Mouse (Mus musculus) olfactory bulb, adult 2 months (tissue): ENCODE results near the gene Kcnj4. TPM values are rescaled to one million over a fixed set of nuclear protein-coding genes. Genes with fewer than 3 reads are reported as not detected.

Experiments used
- H3K27ac ChIP-seq: fragments of 200-500 bp; 2 replicates; pipeline ENCODE4 v1.5.1; 2012; ENCODE audit warnings: low read depth, low read length; ENCODE audit not compliant: insufficient read depth
- H3K4me1 ChIP-seq: fragments of 200-500 bp; 2 replicates; pipeline ENCODE4 v1.6.1; 2012; ENCODE audit warnings: low read length; ENCODE audit not compliant: control insufficient read depth, insufficient read depth
- H3K4me3 ChIP-seq: fragments of 200-500 bp; 2 replicates; pipeline ENCODE4 v1.5.1; 2012; ENCODE audit warnings: mild to moderate bottlenecking, low read depth, low read length, moderate library complexity; ENCODE audit not compliant: insufficient read depth
- CTCF ChIP-seq: fragments of 200-500 bp; IDR thresholded peaks from 2 replicates; pipeline ENCODE4 v1.5.1; 2012; ENCODE audit warnings: low read depth, mild to moderate bottlenecking, low read length, moderate library complexity; ENCODE audit not compliant: insufficient read depth
- POLR2A ChIP-seq: fragments of 200-500 bp; IDR thresholded peaks from 2 replicates; pipeline ENCODE4 v1.6.1; 2012; ENCODE audit warnings: mild to moderate bottlenecking, low read depth, low read length, moderate library complexity; ENCODE audit not compliant: insufficient read depth
- WGBS: fragments of 180-500 bp; shearing (Covaris S2); methylation state at CpG from one replicate; pipeline ENCODE4 v1.1.7; 2018; 5-methylcytosine and 5-hydroxymethylcytosine counted together
- polyA plus RNA-seq: library from polyadenylated mRNA; stranded (reverse); fragments of >200 nt; gene quantifications from 2 replicates; pipeline ENCODE4 v1.2.4, GENCODE M21; 2012; ENCODE audit warnings: low replicate concordance; ENCODE audit not compliant: missing spikeins, insufficient read depth, insufficient read length

The Kcnj4 gene
- polyA plus RNA-seq, 1 experiment, result 142 TPM

DNA sequence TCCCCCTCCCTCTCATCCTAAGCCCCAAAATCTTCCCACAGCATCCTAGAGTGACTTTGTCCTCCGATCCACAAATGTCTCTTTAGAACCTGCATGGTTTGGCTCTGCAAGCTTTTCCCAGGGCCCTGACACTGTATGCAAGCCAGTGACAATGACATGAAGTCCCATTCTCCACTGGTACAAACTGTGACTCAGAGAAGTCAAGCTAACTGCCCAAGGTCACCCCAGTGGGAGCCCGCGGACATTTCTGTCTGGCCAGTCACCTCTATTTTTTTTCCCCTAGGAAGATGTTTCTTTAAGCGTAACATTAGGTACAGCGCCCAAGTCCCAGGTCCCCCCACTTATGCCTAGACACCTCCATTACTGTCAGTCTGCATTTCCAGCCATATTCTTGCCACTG is 1.6 kb downstream of the Kcnj4 start:
- Histone ChIP-seq H3K27ac (peak overlapping the region; percentile 91), H3K4me1 (peaks cover 60% of the 10 kb centered on the region), H3K4me3 (peak overlapping the region; percentile 60)
- TF ChIP-seq POLR2A (no peak), CTCF (no peak)
- WGBS, result 30% methylated on average over 5 of the region's 5 CpGs

DNA sequence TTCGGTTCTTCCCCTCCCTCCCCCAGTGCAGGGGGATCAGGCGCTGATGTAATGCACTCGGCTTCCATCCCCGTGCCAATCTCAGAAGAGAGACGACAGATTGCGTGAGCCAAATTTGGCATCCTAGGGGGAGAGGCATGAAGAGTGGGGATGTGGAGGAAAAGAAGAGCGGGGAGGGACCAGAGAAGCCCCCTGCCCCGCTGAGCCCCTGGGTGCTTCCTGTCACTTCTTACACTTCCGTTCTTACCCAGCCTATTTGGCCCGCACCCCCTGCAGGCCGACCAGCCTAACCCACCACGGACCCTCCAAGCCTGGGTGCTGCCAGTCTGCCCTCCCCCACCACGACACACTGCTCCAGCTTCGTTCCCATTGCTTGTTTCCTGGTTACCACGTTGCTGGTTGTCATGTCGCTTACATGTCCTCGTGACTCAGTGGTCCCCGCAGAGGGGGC is 2.1 kb downstream of the Kcnj4 start:
- WGBS, result 5% methylated on average over 18 of the region's 18 CpGs
- TF ChIP-seq CTCF, result no peak
- no peak for TF ChIP-seq POLR2A
- Histone ChIP-seq H3K4me1 (peaks cover 62% of the 10 kb centered on the region), H3K4me3 (peak overlapping the region; percentile 60), H3K27ac (peak overlapping the region; percentile 97)

DNA sequence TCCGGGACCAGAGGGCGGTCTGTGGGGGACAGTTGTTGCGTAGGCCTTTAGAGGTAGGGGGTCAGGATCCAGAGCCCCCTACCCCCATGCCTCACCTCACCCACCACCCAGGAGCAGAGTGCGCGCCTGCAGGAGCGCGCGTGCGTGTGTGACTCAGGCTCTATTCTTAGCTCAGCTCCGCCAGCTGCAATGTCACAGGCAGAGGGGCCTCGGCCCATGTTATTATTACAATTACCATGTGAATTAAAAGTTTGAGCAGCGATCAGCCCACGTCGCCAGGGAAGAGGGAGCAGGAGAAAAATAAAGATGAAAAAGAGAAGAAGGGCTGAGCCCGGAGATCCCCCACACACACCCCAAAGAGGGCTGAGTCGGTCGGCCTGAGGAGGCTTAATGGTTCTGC is 4.9 kb downstream of the Kcnj4 start:
- WGBS, result 22% methylated on average over 17 of the region's 17 CpGs
- 0 out of 2 replicates have a peak, but pooled peaks have one; percentile 20 for TF ChIP-seq POLR2A
- TF ChIP-seq CTCF, result no peak
- Histone ChIP-seq H3K27ac (peak overlapping the region; percentile 97), H3K4me1 (peaks cover 68% of the 10 kb centered on the region), H3K4me3 (peak overlapping the region; percentile 37)

DNA sequence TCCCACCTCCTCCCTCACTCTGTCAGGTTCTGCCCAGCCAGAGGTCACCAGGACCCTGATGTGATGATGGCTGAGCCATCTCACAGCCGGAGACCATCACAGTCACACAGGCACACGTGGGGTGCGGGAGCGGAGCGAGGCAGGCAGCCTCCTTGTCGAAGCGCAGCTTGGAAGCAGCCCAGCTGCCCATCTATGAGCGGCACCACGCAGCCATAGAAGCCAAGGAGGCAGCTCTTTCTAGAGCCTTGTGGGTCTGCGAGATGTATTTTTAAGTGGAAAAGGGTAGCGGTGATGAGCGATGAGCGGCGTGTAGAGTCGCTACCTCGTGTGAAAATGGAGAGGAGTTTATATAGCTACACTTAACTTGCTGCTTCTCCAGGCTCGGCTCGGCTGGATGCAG is 11.5 kb downstream of the Kcnj4 start:
- Histone ChIP-seq H3K27ac (peak overlapping the region; percentile 97), H3K4me3 (peak overlapping the region; percentile 2; the same call in 1 of the 2 replicates), H3K4me1 (peaks cover 85% of the 10 kb centered on the region)
- whole genome bisulfite sequencing, result 10% methylated on average over 18 of the region's 18 CpGs
- no peak for TF ChIP-seq POLR2A
- TF ChIP-seq CTCF, result no peak

DNA sequence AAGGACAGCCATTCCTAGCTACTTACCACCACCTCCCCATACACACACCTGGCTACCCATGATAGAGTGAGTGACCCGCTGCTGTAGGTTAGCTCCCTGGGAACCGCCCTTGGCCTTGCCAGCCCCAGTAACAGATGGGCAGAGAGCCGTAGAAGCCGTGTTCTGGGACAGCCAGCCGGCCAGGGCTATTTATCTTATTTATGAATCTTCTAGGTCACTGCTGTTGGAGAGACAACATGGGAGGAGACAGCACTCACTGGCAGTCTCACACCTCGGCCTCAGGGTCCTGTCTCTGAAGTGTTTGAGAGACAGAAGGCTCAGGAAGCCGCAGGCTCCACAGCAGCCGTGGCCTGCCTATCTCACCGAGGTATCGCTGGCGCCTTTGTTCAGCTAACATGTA is 15.6 kb downstream of the Kcnj4 start:
- peak overlapping the region; percentile 1; the same call in 1 of the 2 replicates for H3K4me3 ChIP-seq
- peak overlapping the region; percentile 94 for H3K27ac ChIP-seq
- WGBS, result 35% methylated on average over 11 of the region's 11 CpGs
- H3K4me1 ChIP-seq, result peaks cover 84% of the 10 kb centered on the region
- TF ChIP-seq POLR2A (no peak), CTCF (no peak)

DNA sequence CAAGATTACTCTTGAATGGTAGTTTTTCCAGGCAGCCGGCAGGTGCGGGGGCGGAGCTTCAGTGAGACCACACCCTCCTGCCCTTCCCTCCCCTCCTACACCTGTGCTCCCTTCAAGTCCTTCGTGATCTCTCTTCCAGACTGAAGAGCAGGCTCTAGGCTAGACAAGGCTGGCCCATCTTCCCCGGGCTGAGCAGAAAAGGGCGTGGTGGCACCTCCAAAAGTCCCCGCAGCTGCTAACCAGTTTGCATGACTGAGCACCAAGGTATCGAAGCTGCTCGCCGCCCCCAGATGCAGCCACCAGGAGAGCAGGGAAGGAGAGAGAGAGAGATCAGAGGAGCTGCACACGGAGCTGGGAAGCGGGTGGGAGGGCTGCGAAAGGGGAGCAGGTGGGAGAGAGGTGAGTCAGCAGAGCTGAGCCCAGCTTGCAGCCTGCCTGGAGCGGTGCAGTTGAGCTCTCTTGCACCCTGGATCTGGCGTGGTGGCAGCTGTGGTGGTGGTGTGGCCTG is 23.8 kb downstream of the Kcnj4 start:
- H3K27ac ChIP-seq, result peak overlapping the region; percentile 69
- no peak overlapping the region for H3K4me3 ChIP-seq
- WGBS, result 14% methylated on average over 15 of the region's 15 CpGs
- H3K4me1 ChIP-seq, result peaks cover 76% of the 10 kb centered on the region
- no peak for TF ChIP-seq CTCF
- no peak for TF ChIP-seq POLR2A

DNA sequence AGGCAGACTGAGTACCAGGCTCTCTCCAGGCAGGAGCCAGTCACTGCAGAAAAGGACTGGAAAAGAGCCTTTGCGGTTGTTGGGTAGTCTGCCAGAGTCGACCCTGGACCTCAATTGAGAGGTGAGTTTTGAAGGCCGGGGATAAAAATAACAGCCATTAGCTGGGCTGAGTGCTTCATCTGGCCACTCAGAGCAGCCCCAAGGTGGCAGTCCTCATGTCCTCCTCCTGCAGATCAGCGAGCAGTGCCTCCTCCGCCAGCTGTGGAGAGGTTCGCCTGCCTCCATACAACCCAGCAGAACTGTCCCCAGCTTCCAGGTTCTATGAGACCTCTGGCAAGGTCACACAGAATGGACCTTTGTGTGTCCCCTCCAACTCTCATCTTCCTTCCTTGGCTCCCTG is 27.8 kb downstream of the Kcnj4 start:
- no peak overlapping the region for H3K4me3 ChIP-seq
- 37% methylated on average over 6 of the region's 6 CpGs for WGBS
- H3K27ac ChIP-seq, result no peak overlapping the region
- H3K4me1 ChIP-seq, result peaks cover 43% of the 10 kb centered on the region
- TF ChIP-seq POLR2A (no peak), CTCF (no peak)

DNA sequence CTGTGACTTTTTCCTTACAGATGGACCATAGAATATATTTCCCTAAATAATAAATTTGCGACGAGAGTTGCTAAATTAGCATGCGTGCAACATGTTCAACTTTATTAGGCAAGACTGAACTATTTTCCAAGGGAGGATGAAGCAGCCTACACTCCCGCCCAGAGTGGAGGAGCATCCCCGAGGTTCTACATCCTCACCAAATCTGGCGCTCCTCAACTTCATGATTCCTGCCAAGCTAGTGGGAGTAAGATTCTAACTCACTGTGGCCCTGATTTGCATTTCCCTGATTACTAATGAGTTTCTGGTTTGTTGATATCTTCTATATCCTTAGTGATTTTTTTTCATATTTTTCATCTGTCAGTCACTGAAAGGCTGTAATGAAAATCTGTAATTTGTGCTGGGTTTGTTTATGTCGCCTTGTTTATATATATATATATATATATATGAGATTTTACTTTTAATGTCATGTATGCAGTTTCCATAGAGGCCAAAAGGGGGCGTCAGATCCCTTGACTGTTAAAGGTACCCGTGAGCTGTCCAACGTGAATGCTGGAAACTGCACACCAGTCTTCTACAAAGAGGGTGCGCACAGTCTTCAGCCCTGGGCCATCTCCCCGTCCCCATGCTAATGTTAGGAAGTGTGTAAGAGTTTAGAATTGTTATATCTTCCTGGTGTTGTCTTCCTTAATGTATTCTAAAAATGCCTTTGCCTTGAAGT is 31.2 kb downstream of the Kcnj4 start:
- no peak overlapping the region for H3K27ac ChIP-seq
- TF ChIP-seq POLR2A (no peak), CTCF (no peak)
- WGBS, result 49% methylated on average over 12 of the region's 12 CpGs
- peaks cover 26% of the 10 kb centered on the region for H3K4me1 ChIP-seq
- H3K4me3 ChIP-seq, result no peak overlapping the region

DNA sequence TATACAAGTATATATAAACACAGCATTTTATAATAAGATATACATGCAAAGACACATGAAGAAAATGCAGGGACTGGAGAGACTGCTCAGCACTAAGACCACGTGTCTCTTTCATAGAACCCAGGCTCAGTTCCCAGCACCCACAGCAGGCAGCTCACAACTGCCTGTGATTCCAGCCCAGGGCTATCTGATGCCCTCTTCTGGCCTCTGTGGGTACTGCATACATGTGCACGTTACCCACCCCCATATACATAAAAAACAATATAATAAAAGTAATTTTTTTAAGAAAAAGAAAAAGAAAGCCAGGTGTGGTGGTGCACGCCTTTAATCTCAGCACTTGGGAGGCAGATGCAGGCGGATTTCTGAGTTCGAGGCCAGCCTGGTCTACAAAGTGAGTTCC is 32.0 kb downstream of the Kcnj4 start:
- Histone ChIP-seq H3K4me3 (no peak overlapping the region), H3K27ac (no peak overlapping the region), H3K4me1 (peaks cover 18% of the 10 kb centered on the region)
- 86% methylated on average over 5 of the region's 5 CpGs for WGBS
- TF ChIP-seq POLR2A (no peak), CTCF (no peak)
